Mouse (Mus musculus): ENCODE measurements around the gene Qrich2. TPM values are rescaled to one million over a fixed set of nuclear protein-coding genes. Genes with fewer than 3 reads are reported as not detected.
A peak's percentile ranks its signal among the peaks of the same experiment; 100 is the strongest.
"Not testable (repeated sequence)": the region's sequence is repeated elsewhere in the genome, so short reads cannot be mapped to it uniquely, and the experiment has no call there.

Gene Qrich2
- polyA plus RNA-seq, 1 experiment: not detected

DNA sequence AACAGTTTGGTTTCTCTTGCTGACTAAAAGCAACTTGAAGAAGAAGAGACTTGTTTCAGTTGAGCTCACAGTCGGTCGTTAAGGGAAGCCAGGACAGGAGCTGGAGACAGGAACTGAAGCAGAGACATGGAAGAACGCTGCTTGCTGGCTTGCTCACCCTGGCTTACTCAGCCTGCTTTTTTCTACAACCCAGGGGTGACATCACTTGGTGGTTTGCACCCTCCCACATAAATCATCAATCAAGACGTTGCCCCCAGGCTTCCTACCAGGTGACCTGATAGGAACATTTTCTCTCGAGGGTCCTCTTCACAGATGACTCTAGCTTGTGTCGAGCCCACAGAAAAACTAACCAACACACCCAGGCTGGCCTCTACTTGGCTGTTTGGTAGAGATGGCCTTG is 42.8 kb downstream of the Qrich2 start:
- no peak overlapping the region for H3K27ac ChIP-seq (replicated peaks; ENCODE audit: low read depth, low read length)
- H3K4me1 ChIP-seq (ENCODE audit: control insufficient read depth, insufficient read depth, insufficient read length, low read length): peaks cover 4% of the 10 kb centered on the region; the same call in 1 of the 2 replicates
- H3K4me3 ChIP-seq (ENCODE audit: insufficient read depth, low read depth, low read length): no peak overlapping the region

- Histone ChIP-seq H3K4me1 (ENCODE audit: control insufficient read depth, insufficient read depth, insufficient read length, low read length) (peaks cover 4% of the 10 kb centered on the region; the same call in 1 of the 2 replicates), H3K4me3 (ENCODE audit: insufficient read depth, low read depth, low read length) (no peak overlapping the region), H3K27ac (replicated peaks; ENCODE audit: low read depth, low read length) (no peak overlapping the region)
Measured at GRCm38 (mm10) chr11:116422562-116422961, 43.5 kb downstream of the Qrich2 start.

DNA sequence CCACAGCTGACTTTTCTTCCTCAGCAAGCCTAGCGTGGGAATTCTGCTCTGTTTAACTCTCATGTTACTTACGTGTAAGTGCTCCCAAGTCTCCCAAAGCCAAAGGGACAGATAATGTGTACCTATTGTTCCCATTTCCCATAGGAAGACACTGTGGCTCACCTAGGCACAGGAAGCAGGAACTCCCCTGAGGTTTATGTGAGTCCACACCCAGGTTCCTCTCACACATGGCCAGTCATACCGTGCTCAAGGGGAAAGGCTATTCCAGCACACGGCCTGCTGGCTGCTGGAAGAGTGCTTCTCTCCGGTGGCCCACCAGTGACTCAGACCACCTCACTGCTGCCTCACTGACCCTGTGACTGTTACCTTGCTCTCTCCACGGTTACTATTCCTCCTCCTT is 44.9 kb downstream of the Qrich2 start:
- Histone ChIP-seq H3K4me1 (ENCODE audit: control insufficient read depth, insufficient read depth, insufficient read length, low read length) (peaks cover 4% of the 10 kb centered on the region; the same call in 1 of the 2 replicates), H3K27ac (replicated peaks; ENCODE audit: low read depth, low read length) (no peak overlapping the region), H3K4me3 (ENCODE audit: insufficient read depth, low read depth, low read length) (no peak overlapping the region)

DNA sequence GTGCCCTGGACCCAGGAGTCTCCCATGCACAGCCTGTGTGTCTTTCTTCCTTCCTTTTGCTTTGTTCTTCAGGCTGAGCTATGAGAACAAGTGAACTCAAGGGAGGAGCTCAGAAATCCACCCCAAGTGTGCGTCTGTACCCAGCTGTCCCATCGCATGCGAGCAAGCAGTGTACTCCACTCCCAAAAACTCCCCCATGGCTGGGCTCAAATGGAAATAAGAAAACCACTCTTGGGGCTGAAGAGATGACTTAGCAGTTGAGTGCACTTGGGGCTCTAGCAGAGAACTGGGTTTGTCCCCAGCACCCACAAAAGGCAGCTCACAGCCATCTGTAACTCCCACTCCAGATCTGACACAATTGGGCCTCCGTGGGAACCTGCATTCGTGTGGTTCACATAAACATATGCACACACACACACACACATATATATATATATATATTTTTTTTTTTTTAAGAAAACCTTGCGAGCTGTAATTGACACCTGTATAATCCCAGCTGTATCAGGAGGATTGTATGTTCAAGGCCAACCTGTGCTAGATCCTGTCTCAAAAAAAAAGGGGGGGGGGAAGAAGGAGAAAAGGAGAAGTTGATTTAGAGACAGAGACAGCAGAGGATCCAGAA is 47.1 kb downstream of the Qrich2 start:
- Histone ChIP-seq H3K4me1 (ENCODE audit: control insufficient read depth, insufficient read depth, insufficient read length, low read length) (peaks cover 4% of the 10 kb centered on the region; the same call in 1 of the 2 replicates), H3K27ac (replicated peaks; ENCODE audit: low read depth, low read length) (no peak overlapping the region), H3K4me3 (ENCODE audit: insufficient read depth, low read depth, low read length) (no peak overlapping the region)

- H3K4me3 ChIP-seq (ENCODE audit: insufficient read depth, low read depth, low read length): no peak overlapping the region
- H3K27ac ChIP-seq (replicated peaks; ENCODE audit: low read depth, low read length): no peak overlapping the region
- H3K4me1 ChIP-seq (ENCODE audit: control insufficient read depth, insufficient read depth, insufficient read length, low read length): peaks cover 7% of the 10 kb centered on the region; the same call in 1 of the 2 replicates
Measured at GRCm38 (mm10) chr11:116418194-116418840, 47.7 kb downstream of the Qrich2 start.

DNA sequence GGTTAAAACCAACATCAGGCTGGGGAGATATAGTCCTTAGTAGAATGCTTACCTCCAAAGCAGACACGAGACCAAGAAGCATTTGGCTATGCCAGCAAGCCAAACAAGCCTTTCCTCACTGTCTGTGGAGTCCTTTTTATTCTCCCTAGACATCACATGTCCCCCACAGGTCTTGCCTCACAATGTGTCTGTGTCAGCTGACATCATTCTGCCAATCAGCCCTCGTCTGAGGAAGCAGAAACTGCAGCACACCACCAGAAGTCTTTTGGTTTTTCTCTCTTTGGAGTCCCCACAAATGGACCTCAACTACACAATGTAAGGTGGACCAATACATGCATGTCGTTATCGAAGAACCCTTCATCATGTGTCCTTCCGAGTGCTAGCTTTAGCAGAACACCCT is 49.0 kb downstream of the Qrich2 start:
- H3K4me1 ChIP-seq (ENCODE audit: control insufficient read depth, insufficient read depth, insufficient read length, low read length): peaks cover 7% of the 10 kb centered on the region; the same call in 1 of the 2 replicates
- H3K27ac ChIP-seq (replicated peaks; ENCODE audit: low read depth, low read length): no peak overlapping the region
- no peak overlapping the region for H3K4me3 ChIP-seq (ENCODE audit: insufficient read depth, low read depth, low read length)

GRCm38 (mm10) chr11:116416196-116416943 is 49.7 kb downstream of the Qrich2 start:
- H3K4me3 ChIP-seq (ENCODE audit: insufficient read depth, low read depth, low read length): no peak overlapping the region
- H3K4me1 ChIP-seq (ENCODE audit: control insufficient read depth, insufficient read depth, insufficient read length, low read length): peaks cover 7% of the 10 kb centered on the region; the same call in 1 of the 2 replicates
- 0 out of 2 replicates have a peak overlapping the region, but pooled peaks have one; percentile 10 for H3K27ac ChIP-seq (replicated peaks; ENCODE audit: low read depth, low read length)

DNA sequence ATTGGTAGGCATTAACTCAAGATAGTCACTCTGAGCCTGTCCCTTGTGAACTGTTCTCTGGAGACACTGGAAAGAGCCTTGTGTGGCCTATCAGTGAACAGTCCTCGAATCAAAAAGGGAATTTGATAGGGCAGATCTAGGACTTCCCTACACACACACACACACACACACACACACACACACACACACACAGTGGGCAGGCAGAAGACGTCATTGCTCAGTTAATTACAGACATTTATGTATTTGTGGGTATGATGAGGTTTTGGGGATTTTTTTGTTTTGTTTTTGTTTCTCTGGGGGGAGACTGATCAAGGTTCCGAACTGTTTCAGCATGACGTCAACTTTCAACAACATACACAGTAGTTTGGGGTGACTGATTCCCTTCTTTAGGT is 52.4 kb downstream of the Qrich2 start:
- H3K4me3 ChIP-seq (ENCODE audit: insufficient read depth, low read depth, low read length): peak overlapping the region; percentile 73; the same call in 1 of the 2 replicates

DNA sequence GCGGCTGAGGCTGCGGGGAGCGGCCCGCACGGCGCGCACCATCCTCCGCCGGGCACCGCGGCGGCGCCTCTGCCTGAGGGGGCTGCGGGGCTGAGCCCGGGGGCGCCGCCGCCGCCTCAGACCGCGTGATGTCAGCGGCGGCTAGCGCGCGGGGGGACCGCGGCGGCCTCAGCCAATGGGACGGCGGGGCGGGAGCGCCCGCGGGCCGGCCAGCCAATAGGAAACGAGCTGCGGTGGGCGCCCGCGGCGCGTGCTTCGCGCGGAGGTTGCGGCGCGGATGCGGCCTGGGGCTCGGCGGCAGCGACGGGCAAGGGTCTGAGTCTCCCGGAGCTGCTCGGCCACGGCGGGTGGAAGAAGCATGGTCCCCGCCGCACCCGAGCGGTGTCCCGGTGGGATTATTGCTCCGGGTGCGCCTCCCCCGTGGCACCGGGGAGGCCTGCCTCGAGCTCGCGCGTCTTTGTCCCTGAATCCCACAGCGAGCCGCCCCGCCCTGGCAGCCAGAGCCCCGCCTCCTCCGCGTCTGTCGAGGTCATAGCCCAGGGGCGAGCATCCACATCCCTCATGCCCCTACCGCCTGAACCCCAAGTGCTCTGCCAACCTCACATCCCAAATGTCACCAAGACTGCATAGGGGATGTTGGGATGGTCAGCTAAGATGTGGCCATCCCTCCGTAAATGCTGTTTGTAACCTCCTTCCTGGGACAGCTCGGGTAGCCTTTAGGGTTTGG is 53.0 kb downstream of the Qrich2 start, which contains the start of gene Rnf157:
Gene Rnf157, minus strand, starts transcription at position 129 of the 727 bp plus-strand sequence.
- Histone ChIP-seq H3K27ac (replicated peaks; ENCODE audit: low read depth, low read length) (no peak within 1 kb of the TSS), H3K4me1 (ENCODE audit: control insufficient read depth, insufficient read depth, insufficient read length, low read length) (peaks cover 6% of the 10 kb centered on the region; the same call in 1 of the 2 replicates), H3K4me3 (ENCODE audit: insufficient read depth, low read depth, low read length) (peak within 1 kb of the TSS; percentile 73)

More for the DNA sequence above, 52.4 kb downstream of the Qrich2 start:
- H3K4me1 ChIP-seq (ENCODE audit: control insufficient read depth, insufficient read depth, insufficient read length, low read length): peaks cover 6% of the 10 kb centered on the region; the same call in 1 of the 2 replicates
- no peak overlapping the region for H3K27ac ChIP-seq (replicated peaks; ENCODE audit: low read depth, low read length)

DNA sequence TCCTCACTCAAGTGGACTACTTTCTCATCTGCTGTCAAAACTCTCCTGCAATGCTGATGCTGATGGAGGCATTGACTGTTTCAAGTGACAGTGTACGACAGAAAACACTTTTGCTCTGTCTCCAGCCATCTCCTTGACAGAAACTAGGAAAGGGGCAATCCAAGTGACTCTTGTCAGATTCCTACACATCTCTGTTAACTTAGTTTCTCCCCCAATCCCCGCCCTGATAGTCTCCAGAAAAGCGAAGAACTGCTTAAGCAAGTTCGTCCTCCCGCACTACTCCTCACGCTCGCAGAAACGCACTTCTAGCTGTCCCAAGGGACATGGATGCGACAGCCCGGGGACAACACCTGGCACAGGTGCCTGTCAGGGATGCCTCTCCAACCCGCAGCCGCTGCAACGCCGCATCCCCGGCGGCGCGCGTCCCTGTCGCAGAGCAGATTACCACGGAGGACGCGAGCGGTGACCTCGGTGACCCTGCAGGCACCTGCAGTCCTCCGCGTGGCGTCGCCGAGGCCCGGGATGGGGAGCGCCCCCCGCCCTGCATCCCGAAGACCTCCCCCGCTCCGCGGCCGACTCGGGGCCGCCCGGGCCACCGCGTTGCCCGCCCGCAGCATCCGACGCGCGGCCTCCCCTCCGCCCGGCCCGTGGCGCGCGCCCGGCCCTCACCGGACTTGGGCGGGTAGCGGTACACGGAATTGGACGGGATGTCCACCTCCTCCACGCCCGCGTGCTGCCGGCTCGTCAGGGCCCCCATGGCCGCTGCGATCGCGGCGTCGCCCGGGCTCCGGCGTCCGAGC is 53.8 kb downstream of the Qrich2 start:
- no peak overlapping the region for H3K27ac ChIP-seq (replicated peaks; ENCODE audit: low read depth, low read length)
- peaks cover 6% of the 10 kb centered on the region; the same call in 1 of the 2 replicates for H3K4me1 ChIP-seq (ENCODE audit: control insufficient read depth, insufficient read depth, insufficient read length, low read length)
- peak overlapping the region; percentile 73 for H3K4me3 ChIP-seq (ENCODE audit: insufficient read depth, low read depth, low read length)

GRCm38 (mm10) chr11:116411582-116411981 is 54.5 kb downstream of the Qrich2 start:
- Histone ChIP-seq H3K4me3 (ENCODE audit: insufficient read depth, low read depth, low read length) (peak overlapping the region; percentile 73; the same call in 1 of the 2 replicates), H3K27ac (replicated peaks; ENCODE audit: low read depth, low read length) (no peak overlapping the region), H3K4me1 (ENCODE audit: control insufficient read depth, insufficient read depth, insufficient read length, low read length) (peaks cover 6% of the 10 kb centered on the region; the same call in 1 of the 2 replicates)

DNA sequence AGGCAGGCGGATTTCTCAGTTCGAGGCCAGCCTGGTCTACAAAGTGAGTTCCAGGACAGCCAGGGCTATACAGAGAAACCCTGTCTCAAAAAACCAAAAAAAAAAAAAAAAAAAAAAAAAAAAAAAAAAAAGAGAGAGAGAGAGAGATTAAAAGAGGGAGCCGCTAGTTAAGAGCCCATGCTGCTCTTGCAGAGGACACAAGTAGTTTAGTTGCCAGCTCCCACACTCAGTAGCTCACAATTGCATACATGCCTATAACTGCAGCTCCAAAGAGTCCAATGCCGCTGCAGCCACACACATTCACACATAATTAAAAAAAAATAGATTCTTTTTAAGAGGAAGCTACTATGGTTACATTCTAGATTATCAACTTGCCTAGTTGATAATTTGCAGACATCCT is 55.6 kb downstream of the Qrich2 start:
- not testable (repeated sequence) for H3K4me1 ChIP-seq (ENCODE audit: control insufficient read depth, insufficient read depth, insufficient read length, low read length); H3K27ac ChIP-seq (replicated peaks; ENCODE audit: low read depth, low read length); H3K4me3 ChIP-seq (ENCODE audit: insufficient read depth, low read depth, low read length)

GRCm38 (mm10) chr11:116409008-116409407 is 57.0 kb downstream of the Qrich2 start:
- Histone ChIP-seq H3K4me3 (ENCODE audit: insufficient read depth, low read depth, low read length) (no peak overlapping the region), H3K27ac (replicated peaks; ENCODE audit: low read depth, low read length) (no peak overlapping the region), H3K4me1 (ENCODE audit: control insufficient read depth, insufficient read depth, insufficient read length, low read length) (peaks cover 6% of the 10 kb centered on the region; the same call in 1 of the 2 replicates)

DNA sequence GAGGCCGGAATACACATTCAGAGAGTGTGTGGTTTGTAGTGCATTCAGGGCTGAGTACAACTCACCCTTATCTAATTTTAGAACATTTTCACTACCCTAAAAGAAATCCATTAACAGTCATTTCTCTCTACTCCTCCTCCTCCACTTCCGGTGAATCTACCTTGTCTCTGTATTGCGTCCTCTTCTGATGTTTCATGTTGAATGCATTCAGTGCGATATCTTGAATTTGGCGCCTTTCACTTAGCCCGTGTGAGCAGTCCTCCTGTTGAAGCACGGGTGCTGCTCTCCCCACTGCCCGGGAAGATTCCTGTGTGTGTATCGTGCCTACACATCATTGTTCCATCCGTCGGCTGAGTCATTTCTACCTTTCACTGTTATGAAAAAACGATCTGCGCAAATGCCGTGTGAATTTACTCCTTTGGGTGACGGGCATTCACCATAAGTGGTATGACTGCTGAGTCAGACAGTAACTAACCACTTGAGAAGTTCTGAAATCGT is 59.8 kb downstream of the Qrich2 start:
- Histone ChIP-seq H3K4me1 (ENCODE audit: control insufficient read depth, insufficient read depth, insufficient read length, low read length) (peaks cover 3% of the 10 kb centered on the region; the same call in 1 of the 2 replicates), H3K4me3 (ENCODE audit: insufficient read depth, low read depth, low read length) (no peak overlapping the region), H3K27ac (replicated peaks; ENCODE audit: low read depth, low read length) (no peak overlapping the region)
